23 mouse cellular contexts compared by ENCODE assay signal in the genomic region with DNA sequence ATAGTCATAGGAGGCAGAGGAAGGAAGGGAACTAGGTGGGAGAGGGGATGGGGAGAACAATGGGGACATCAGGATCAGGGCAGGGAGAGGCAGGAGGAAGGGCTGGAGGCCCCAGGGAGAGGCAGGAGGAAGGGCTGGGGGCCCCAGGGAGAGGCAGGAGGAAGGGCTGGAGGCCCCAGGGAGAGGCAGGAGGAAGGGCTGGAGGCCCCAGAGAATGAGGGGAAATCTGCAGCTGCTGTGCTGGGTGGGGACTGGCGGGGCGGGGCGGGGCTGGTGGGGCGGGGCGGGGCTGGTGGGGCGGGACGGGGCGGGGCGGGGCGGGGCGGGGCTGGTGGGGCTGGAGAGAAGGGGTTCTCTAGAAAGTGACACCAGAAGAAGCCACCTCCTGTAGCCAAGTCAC. TPM values are rescaled to one million over a fixed set of nuclear protein-coding genes. Genes with fewer than 3 reads are reported as not detected.
DNase-seq lines count a peak whose midpoint lies in the region; ATAC-seq and TF ChIP-seq lines count a peak whose summit lies in the region.
"Had no signal": no experiment of that assay in that cellular context is flagged by ENCODE, and none has a peak within 500 bp of the region (broad histone marks: within the 10 kb centered on the region; RNA-seq: fewer than 3 reads in every experiment).

No protein-coding gene starts in this region.

- no peak overlapping the region for H3K27ac ChIP-seq in midbrain, embryonic 11.5 days (ENCODE audit: low read depth, low read length)
- H3K27ac ChIP-seq in midbrain, embryonic 13.5 days: no peak overlapping the region
- H3K27ac ChIP-seq in intestine, embryonic 15.5 days: no peak overlapping the region
- no peak overlapping the region for H3K27ac ChIP-seq in liver, embryonic 14.5 days
- no peak overlapping the region for H3K27ac ChIP-seq in embryonic facial prominence, embryonic 10.5 days (replicated peaks)
- H3K27ac ChIP-seq: embryonic facial prominence, embryonic 15.5 days; hindbrain, embryonic 15.5 days; layer of hippocampus, adult 2 months; left cerebral cortex, adult 2 months; neural tube, embryonic 12.5 days had no signal

- no peak for TF ChIP-seq EP300 in liver, embryonic 14.5 days (IDR thresholded peaks at IDR 0.05; ENCODE audit: low read depth)

- no peaks in the 10 kb centered on the region for H3K9me3 ChIP-seq in midbrain, embryonic 11.5 days (ENCODE audit: control insufficient read depth, low read length)
- H3K9me3 ChIP-seq in midbrain, embryonic 13.5 days: no peaks in the 10 kb centered on the region
- no peaks in the 10 kb centered on the region for H3K9me3 ChIP-seq in intestine, embryonic 15.5 days
- no peaks in the 10 kb centered on the region for H3K9me3 ChIP-seq in liver, embryonic 14.5 days (ENCODE audit: control insufficient read depth, low read length)
- H3K9me3 ChIP-seq in embryonic facial prominence, embryonic 10.5 days: no peaks in the 10 kb centered on the region
- H3K9me3 ChIP-seq: embryonic facial prominence, embryonic 15.5 days; hindbrain, embryonic 15.5 days; neural tube, embryonic 12.5 days had no signal

- H3K4me3 ChIP-seq in midbrain, embryonic 11.5 days (ENCODE audit: low read depth, low read length): no peak overlapping the region
- no peak overlapping the region for H3K4me3 ChIP-seq in midbrain, embryonic 13.5 days (replicated peaks)
- H3K4me3 ChIP-seq in intestine, embryonic 15.5 days (replicated peaks): no peak overlapping the region
- H3K4me3 ChIP-seq in liver, embryonic 14.5 days (ENCODE audit: insufficient read depth in 1 of 2, low read depth in 2 of 2, low read length in 2 of 2): no peak overlapping the region
- no peak overlapping the region for H3K4me3 ChIP-seq in embryonic facial prominence, embryonic 10.5 days
- H3K4me3 ChIP-seq: embryonic facial prominence, embryonic 15.5 days; hindbrain, embryonic 15.5 days; layer of hippocampus, adult 2 months; left cerebral cortex, adult 2 months; neural tube, embryonic 12.5 days had no signal

- DNase-seq in midbrain, embryonic 11.5 days (ENCODE audit: low spot score, missing footprints): peak; percentile 39
- no peak for DNase-seq in liver, embryonic 14.5 days (ENCODE audit: low read depth in 3 of 3, low spot score in 3 of 3)
- DNase-seq in frontal cortex, postnatal 36 days (ENCODE audit: low spot score in 2 of 2): no peak
- DNase-seq in embryonic facial prominence, embryonic 10.5 days (ENCODE audit: low spot score): no peak
- DNase-seq in thymus, postnatal 0 days (ENCODE audit: low spot score): no peak
- DNase-seq: adrenal gland, postnatal 10 days; B cell, adult 2 months; cerebellum, adult 9-11 months; heart, adult 11 months; heart, postnatal 36 days; kidney, adult 18-20 months; kidney, postnatal 14 days; lung, adult 2 months; thymus, postnatal 25 days had no signal

- H3K27me3 ChIP-seq in midbrain, embryonic 11.5 days (ENCODE audit: control insufficient read depth, insufficient read depth, low read length): no peaks in the 10 kb centered on the region
- no peaks in the 10 kb centered on the region for H3K27me3 ChIP-seq in midbrain, embryonic 13.5 days
- H3K27me3 ChIP-seq in intestine, embryonic 15.5 days (replicated peaks): no peaks in the 10 kb centered on the region
- H3K27me3 ChIP-seq in liver, embryonic 14.5 days (ENCODE audit: control insufficient read depth, insufficient read depth, low read length): no peaks in the 10 kb centered on the region
- H3K27me3 ChIP-seq in embryonic facial prominence, embryonic 10.5 days (replicated peaks; ENCODE audit: low read depth, poor library complexity, severe bottlenecking): no peaks in the 10 kb centered on the region
- H3K27me3 ChIP-seq: embryonic facial prominence, embryonic 15.5 days; hindbrain, embryonic 15.5 days; neural tube, embryonic 12.5 days had no signal

- ATAC-seq in midbrain, embryonic 11.5 days (ENCODE audit: low FRiP score): no peak
- ATAC-seq in midbrain, embryonic 13.5 days: no peak
- peak; percentile 66; the same call in 1 of the 2 replicates for ATAC-seq in intestine, embryonic 15.5 days
- ATAC-seq in liver, embryonic 14.5 days (ENCODE audit: insufficient read depth): peak; percentile 81
- ATAC-seq: activated CD4-positive, CD25-positive, alpha-beta regulatory T cell, adult 4 months; forebrain, embryonic 16.5 days had no signal

- no peaks in the 10 kb centered on the region for H3K36me3 ChIP-seq in midbrain, embryonic 11.5 days (ENCODE audit: control insufficient read depth, insufficient read depth, low read length)
- no peaks in the 10 kb centered on the region for H3K36me3 ChIP-seq in midbrain, embryonic 13.5 days
- no peaks in the 10 kb centered on the region for H3K36me3 ChIP-seq in intestine, embryonic 15.5 days
- H3K36me3 ChIP-seq in liver, embryonic 14.5 days (replicated peaks; ENCODE audit: control insufficient read depth, insufficient read depth, low read depth): no peaks in the 10 kb centered on the region
- no peaks in the 10 kb centered on the region for H3K36me3 ChIP-seq in embryonic facial prominence, embryonic 10.5 days (replicated peaks)
- H3K36me3 ChIP-seq: embryonic facial prominence, embryonic 15.5 days; hindbrain, embryonic 15.5 days; neural tube, embryonic 12.5 days had no signal

- H3K4me1 ChIP-seq in midbrain, embryonic 11.5 days (ENCODE audit: control insufficient read depth, insufficient read depth, low read length): no peaks in the 10 kb centered on the region
- no peaks in the 10 kb centered on the region for H3K4me1 ChIP-seq in midbrain, embryonic 13.5 days (replicated peaks)
- H3K4me1 ChIP-seq in intestine, embryonic 15.5 days (replicated peaks): no peaks in the 10 kb centered on the region
- H3K4me1 ChIP-seq in liver, embryonic 14.5 days (replicated peaks; ENCODE audit: control insufficient read depth in 2 of 2, insufficient read depth in 2 of 2, low read length in 1 of 2): peaks cover 11% of the 10 kb centered on the region in 2 experiments
- H3K4me1 ChIP-seq in embryonic facial prominence, embryonic 10.5 days: 0 out of 2 replicates have a peak, but pooled peaks cover 5% of the 10 kb centered on the region
- H3K4me1 ChIP-seq: embryonic facial prominence, embryonic 15.5 days; hindbrain, embryonic 15.5 days; neural tube, embryonic 12.5 days had no signal

- 20% methylated on average over 1 of the region's 11 CpGs for WGBS in midbrain, embryonic 11.5 days
- WGBS in midbrain, embryonic 13.5 days: 14% methylated on average over 1 of the region's 11 CpGs
- WGBS in intestine, embryonic 15.5 days: 40% methylated on average over 1 of the region's 11 CpGs
- 9% methylated on average over 4 of the region's 11 CpGs for WGBS in liver, embryonic 14.5 days (ENCODE audit: insufficient replicate concordance)
- 43% methylated on average over 8 of the region's 11 CpGs for WGBS in embryonic facial prominence, embryonic 10.5 days

- no peak overlapping the region for H3K9ac ChIP-seq in midbrain, embryonic 11.5 days (ENCODE audit: low read length)
- H3K9ac ChIP-seq in midbrain, embryonic 13.5 days (replicated peaks): no peak overlapping the region
- no peak overlapping the region for H3K9ac ChIP-seq in intestine, embryonic 15.5 days
- no peak overlapping the region; the same call in 1 of the 2 replicates for H3K9ac ChIP-seq in liver, embryonic 14.5 days (replicated peaks)
- H3K9ac ChIP-seq: embryonic facial prominence, embryonic 15.5 days; hindbrain, embryonic 15.5 days; neural tube, embryonic 12.5 days had no signal

- H3K4me2 ChIP-seq in midbrain, embryonic 11.5 days: no peak overlapping the region
- no peak overlapping the region for H3K4me2 ChIP-seq in midbrain, embryonic 13.5 days (replicated peaks)
- H3K4me2 ChIP-seq in intestine, embryonic 15.5 days (replicated peaks): no peak overlapping the region
- H3K4me2 ChIP-seq in liver, embryonic 14.5 days (ENCODE audit: low read depth): peak overlapping the region; percentile 31; the same call in 1 of the 2 replicates
- H3K4me2 ChIP-seq: embryonic facial prominence, embryonic 15.5 days; hindbrain, embryonic 15.5 days; neural tube, embryonic 12.5 days had no signal

- TF ChIP-seq CTCF in liver, embryonic 14.5 days (IDR thresholded peaks at IDR 0.05; ENCODE audit: low read depth): no peak

RNA-seq across cellular contexts. Expression of a gene that starts 23.8 kb away (rescaled TPM):
- 12.4 and 13.4 TPM in 2 replicates for polyA plus RNA-seq in midbrain, embryonic 11.5 days (2014; fragmentation: Nextera tagmentation; extraction: Ambion mirVana)
- 8.9 and 9.2 TPM in 2 replicates for polyA plus RNA-seq in midbrain, embryonic 13.5 days (2015; fragmentation: Nextera tagmentation; extraction: Ambion mirVana)
- 11.2 and 11.5 TPM in 2 replicates for polyA plus RNA-seq in intestine, embryonic 15.5 days (2015; fragmentation: Nextera tagmentation; extraction: Ambion mirVana)
- 4.3 and 6.9 TPM in 2 replicates for polyA plus RNA-seq in liver, embryonic 14.5 days (2012; rRNA removed)
- 8.0 and 8.1 TPM in 2 replicates for polyA plus RNA-seq in liver, embryonic 14.5 days (2014; fragmentation: Nextera tagmentation; extraction: Ambion mirVana)
- polyA plus RNA-seq in embryonic facial prominence, embryonic 10.5 days (2016; fragmentation: Nextera tagmentation; extraction: Ambion mirVana): 7.6 and 7.8 TPM in 2 replicates
- 16.4 and 17.9 TPM in 2 replicates for polyA plus RNA-seq in thymus, postnatal 0 days (2015; fragmentation: Nextera tagmentation; extraction: Ambion mirVana)

Comparison
In these comparisons a context has a peak if more than half of its experiments do, and no peak if none do; other contexts are left out.
1. ATAC-seq: peak in intestine, embryonic 15.5 days (single experiment) and liver, embryonic 14.5 days (single experiment); none in midbrain, embryonic 11.5 days (single experiment) and midbrain, embryonic 13.5 days (single experiment).